Mouse (Mus musculus) kidney, adult 18-20 months (tissue): Measurements from ENCODE around the gene Pkp1.
A peak's percentile ranks its signal among the peaks of the same experiment; 100 is the strongest.

Experiments used
- DNase-seq: peaks from one replicate; pipeline ENCODE4 v3.0.0; 2021

Gene Pkp1

DNA sequence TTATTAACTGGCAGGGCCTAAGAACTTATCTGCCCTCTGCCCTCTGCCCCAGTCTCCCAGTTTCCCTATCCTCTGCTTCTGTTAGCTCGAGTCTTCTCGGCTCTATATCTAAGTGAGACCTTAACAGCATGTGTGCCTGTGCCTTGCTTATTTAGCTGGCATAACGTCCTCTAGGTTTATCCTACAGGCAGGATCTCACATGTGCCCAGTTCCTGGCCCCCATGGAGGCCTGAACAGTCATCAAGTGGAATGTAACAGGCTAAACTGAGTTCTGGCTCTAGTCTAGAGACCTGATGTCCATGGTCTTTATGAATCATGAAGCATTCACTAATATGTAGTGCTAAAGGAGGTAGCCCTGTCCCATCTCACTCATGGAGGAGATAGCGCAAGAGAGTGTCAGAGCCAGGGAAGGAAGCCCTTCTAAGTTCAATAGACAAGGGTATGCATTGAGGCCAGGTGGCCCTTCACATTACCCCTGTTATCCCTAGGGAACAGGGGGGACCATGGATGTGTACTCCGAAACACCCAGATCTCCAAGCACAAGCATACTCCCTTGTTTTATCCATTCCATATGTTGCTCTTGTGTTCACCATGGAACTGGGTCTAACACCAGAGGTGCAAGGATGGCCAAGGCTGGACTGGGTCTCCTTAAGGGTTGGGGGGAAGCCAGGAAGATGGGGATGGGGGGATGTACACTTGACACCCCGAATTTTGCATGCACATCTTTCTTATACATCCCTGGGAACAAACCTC is 64.2 kb downstream of the Pkp1 start:
- DNase-seq, result no peak

GRCm38 (mm10) chr1:135853200-135853599 is 65.8 kb downstream of the Pkp1 start:
- no peak for DNase-seq

- no peak for DNase-seq
Measured at GRCm38 (mm10) chr1:135852044-135852756, 66.8 kb downstream of the Pkp1 start.

DNA sequence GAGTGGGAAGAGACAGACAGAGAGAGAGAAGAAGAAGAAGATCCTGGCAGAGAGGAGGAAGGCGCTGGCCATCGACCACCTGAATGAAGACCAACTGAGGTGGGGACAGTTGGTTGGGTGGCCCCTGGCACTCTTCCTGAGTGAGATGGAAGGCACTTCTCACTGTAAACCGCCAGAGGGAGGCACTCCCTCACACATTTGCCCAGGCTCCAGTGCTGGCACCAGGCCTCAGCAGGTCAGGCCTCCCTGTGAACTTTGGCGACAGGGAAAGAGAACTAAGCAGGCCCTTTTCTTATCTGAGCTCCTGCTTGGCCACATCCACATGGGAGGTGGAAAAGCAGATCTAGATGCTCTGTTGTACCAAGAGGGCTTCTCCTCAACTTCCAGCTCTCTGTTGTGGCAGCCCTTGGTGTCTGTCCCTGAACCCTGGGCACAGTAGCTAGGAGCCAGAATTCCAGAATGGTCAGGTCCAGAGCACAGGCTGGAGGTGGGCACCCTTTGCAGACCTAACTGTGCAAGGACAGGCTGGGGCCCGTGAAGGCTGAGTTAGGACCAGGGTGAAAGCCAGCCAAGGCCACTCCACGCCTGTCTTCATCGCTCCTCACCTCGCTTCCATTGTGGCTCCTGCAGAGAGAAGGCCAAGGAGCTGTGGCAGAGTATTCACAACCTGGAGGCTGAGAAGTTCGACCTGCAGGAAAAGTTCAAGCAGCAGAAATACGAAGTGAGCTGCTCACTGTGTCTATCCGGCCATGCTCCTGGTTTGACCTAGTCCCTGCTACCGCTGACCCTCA is 68.1 kb downstream of the Pkp1 start:
- peak; percentile 54 for DNase-seq

DNA sequence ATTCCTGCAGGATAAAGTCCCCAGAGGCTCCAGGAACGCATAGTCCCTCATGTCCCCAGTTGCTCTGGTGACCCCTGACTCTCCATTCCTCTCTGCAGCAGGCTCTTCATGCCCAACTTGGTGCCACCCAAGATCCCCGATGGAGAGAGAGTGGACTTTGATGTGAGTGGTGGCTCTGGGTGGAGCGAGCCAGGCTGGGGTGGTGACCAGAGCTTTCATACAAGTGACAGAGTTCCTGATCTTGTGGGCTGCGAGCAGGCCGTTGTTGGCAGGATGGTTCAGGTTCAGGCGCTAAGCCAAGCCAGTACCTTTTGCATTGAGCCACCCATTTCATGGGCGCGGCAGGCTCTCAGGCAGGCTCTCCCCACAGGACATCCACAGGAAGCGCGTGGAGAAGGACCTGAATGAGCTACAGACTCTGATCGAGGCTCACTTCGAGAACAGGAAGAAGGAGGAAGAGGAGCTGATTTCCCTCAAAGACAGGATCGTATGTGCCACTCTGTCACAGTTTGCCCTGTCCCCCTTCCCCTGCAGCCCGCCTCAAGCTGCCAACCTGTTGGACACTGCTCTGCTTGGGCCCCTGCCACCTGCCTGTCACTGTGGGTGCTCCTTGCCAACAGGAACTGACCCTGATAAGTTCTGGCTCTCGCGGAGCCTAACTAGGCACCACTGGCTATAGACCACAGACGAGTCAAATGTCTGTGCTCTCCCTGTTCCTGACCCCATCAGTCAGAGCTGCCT is 71.2 kb downstream of the Pkp1 start:
- DNase-seq, result no peak

GRCm38 (mm10) chr1:135847139-135847562 is 71.9 kb downstream of the Pkp1 start:
- peak; percentile 49 for DNase-seq

DNA sequence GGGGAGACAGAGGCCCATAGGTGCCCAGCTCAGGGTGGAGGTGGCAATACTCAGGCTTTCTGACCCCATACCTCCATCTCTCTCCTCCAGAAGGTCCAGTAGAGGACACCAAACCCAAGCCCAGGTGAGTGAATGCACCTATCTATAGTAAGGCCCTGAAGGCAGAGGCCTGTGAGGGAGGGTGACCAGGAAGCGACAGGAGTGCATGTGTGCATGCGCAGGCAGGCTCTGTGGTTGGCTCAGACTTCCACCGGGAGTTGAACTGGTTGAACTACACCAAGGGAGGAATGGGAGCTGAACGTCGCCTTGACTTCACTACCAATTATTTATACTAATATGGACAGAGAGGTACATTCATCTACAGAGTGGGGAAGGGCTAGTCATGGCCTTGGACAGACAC is 72.4 kb downstream of the Pkp1 start:
- no peak for DNase-seq

- DNase-seq, result no peak
Measured at GRCm38 (mm10) chr1:135844481-135844880, 74.5 kb downstream of the Pkp1 start.

GRCm38 (mm10) chr1:135843519-135844262 is 75.3 kb downstream of the Pkp1 start:
- no peak for DNase-seq

- no peak for DNase-seq
Measured at GRCm38 (mm10) chr1:135840675-135841395, 78.2 kb downstream of the Pkp1 start.

DNA sequence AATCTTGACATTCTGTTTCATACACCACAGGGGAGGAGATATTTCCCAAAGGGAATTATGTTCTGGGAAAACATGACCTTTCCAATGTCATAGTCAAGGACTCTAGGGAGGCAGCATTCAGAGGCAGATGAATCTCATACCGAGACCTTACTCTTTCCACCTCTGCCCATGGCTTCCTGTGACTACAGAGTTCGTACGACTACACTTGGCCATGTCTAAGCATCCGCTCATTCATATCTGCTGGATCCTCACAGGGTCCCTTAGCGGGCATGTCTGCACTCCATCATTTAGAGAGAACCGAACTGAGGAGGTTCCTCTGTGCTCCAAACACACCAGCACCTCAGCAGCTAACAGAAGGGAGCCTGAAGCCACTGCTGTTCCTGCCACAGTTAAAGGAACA is 79.9 kb downstream of the Pkp1 start:
- DNase-seq, result no peak

GRCm38 (mm10) chr1:135838626-135839025 is 80.4 kb downstream of the Pkp1 start:
- no peak for DNase-seq

GRCm38 (mm10) chr1:135835716-135836483 is 83.1 kb downstream of the Pkp1 start, which contains the start of gene Tnnt2:
Tnnt2 (plus strand) TSS chr1:135836354.
- no peak for DNase-seq

GRCm38 (mm10) chr1:135834983-135835382 is 84.0 kb downstream of the Pkp1 start:
- DNase-seq, result no peak

DNA sequence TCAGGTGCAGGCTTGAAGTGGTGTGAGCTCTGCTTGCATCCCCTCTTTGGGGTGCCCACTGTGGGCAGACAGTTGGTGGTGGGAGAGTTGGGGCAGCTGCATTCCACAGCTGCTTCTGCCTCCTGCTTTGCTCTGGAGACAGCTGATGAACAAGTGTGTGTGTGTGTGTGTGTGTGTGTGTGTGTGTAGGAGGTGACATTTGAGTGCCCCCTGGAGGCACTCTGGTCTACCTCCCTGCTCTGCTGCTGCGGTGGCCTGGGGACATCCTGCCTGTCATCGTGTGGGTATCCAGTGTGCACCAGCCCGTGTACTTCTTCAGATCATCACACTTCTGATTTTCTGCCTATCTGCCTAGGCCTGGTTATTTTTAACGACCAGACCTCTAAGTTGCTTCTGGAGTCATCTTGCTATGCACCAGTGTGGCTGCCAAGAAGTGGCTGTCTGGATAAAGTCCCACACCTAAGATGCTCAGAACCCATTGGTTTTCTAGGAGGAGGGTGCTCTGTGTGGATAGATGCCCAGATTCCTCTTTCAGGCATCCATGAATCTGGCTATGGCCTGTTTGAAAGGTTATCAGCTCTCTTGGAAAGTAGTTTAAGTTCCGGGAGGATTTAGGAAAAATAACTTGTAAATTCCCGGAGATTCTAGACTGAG is 84.7 kb downstream of the Pkp1 start:
- no peak for DNase-seq

DNA sequence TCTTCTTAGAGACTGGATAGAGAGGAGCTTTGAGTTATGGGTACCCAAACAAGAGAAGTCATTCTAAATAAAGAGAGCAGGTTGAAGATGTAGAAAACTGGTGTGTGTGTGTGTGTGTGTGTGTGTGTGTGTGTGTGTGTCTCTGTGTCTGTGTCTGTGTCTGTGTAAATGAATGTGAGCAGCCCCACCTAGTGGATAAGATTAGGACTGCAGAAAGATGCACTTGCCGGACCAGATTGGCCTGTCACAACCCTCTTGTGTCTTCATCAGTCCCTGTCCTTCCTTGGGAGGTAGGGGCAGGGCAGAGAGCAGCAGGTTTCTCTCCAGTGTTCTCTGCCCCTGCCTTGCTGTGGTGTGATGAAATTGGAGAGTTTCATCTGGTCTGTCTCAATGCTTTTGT is 90.1 kb downstream of the Pkp1 start:
- peak; percentile 43 for DNase-seq

DNA sequence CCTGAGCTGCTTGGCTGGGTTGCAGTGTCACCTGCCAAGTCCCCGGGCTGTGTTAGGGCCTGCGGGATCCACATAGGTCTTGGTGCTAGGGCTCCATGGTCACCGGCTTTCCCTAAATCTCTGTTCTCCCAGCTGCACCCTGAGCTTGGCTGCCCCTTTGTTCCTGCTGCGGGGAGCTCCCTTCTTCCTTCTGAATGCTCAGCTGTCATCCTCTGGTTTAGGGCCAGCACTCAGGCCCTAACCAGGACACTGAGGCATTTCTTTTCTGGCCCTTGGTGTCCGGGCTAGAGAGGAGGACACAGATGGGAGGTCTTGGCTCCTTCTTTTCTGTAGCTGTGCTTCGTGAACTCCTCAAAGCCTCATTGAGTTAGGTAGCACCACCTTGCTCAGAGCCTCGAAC is 97.2 kb downstream of the Pkp1 start:
- DNase-seq, result no peak
